Mouse (Mus musculus) midbrain, embryonic 11.5 days (tissue): ENCODE results near the gene Dnmt3l. TPM values are rescaled to one million over a fixed set of nuclear protein-coding genes. Genes with fewer than 3 reads are reported as not detected.
A peak's percentile ranks its signal among the peaks of the same experiment; 100 is the strongest.
"Not testable (repeated sequence)": the region's sequence is repeated elsewhere in the genome, so short reads cannot be mapped to it uniquely, and the experiment has no call there.

Experiments used
- ATAC-seq: fragments of 200-750 bp; cut with Nextera tagmentation; 2 replicates; pipeline ENCODE4 v1.8.0; 2017; ENCODE audit warnings: moderate TSS enrichment, moderate library complexity; ENCODE audit not compliant: low FRiP score
- DNase-seq: peaks from one replicate; pipeline ENCODE4 v3.0.0; 2015; ENCODE audit warnings: low spot score; ENCODE audit errors: missing footprints
- H3K27ac ChIP-seq: fragments of 300-500 bp; sonication (generic); 2 replicates; pipeline ENCODE4 v1.5.1; 2014; ENCODE audit warnings: low read depth, low read length
- H3K27me3 ChIP-seq: fragments of 300-500 bp; sonication (generic); 2 replicates; pipeline ENCODE4 v1.6.1; 2014; ENCODE audit warnings: mild to moderate bottlenecking, low read length, moderate library complexity, mixed read lengths; ENCODE audit not compliant: control insufficient read depth, insufficient read depth
- H3K36me3 ChIP-seq: fragments of 300-500 bp; sonication (generic); 2 replicates; pipeline ENCODE4 v1.6.1; 2014; ENCODE audit warnings: mild to moderate bottlenecking, low read length, moderate library complexity, mixed read lengths; ENCODE audit not compliant: control insufficient read depth, insufficient read depth
- H3K4me1 ChIP-seq: fragments of 300-500 bp; sonication (generic); 2 replicates; pipeline ENCODE4 v1.6.1; 2014; ENCODE audit warnings: low read length; ENCODE audit not compliant: control insufficient read depth, insufficient read depth
- H3K4me2 ChIP-seq: fragments of 300-500 bp; sonication (generic); 2 replicates; pipeline ENCODE4 v1.6.1; 2014; ENCODE audit warnings: mild to moderate bottlenecking, moderate library complexity
- H3K4me3 ChIP-seq: fragments of 300-500 bp; sonication (generic); 2 replicates; pipeline ENCODE4 v1.5.1; 2014; ENCODE audit warnings: low read depth, low read length
- H3K9ac ChIP-seq: fragments of 300-500 bp; sonication (generic); 2 replicates; pipeline ENCODE4 v1.6.1; 2014; ENCODE audit warnings: low read length
- H3K9me3 ChIP-seq: fragments of 300-500 bp; sonication (generic); 2 replicates; pipeline ENCODE4 v1.6.1; 2016; ENCODE audit warnings: low read length; ENCODE audit not compliant: control insufficient read depth
- WGBS: fragments of 180-500 bp; shearing (Covaris S2); extraction: QIAGEN DNeasy Blood & Tissue Kit; methylation state at CpG from one replicate; pipeline ENCODE4 v1.1.7; 2014; 5-methylcytosine and 5-hydroxymethylcytosine counted together
- polyA plus RNA-seq: library from polyadenylated mRNA; unstranded; fragments of >200 nt; fragmentation: Nextera tagmentation; extraction: Ambion mirVana; gene quantifications from 2 replicates; pipeline ENCODE4 v1.2.1, GENCODE M21; 2014

Gene Dnmt3l
- polyA plus RNA-seq, 1 experiment from 2014 or later = not detected

DNA sequence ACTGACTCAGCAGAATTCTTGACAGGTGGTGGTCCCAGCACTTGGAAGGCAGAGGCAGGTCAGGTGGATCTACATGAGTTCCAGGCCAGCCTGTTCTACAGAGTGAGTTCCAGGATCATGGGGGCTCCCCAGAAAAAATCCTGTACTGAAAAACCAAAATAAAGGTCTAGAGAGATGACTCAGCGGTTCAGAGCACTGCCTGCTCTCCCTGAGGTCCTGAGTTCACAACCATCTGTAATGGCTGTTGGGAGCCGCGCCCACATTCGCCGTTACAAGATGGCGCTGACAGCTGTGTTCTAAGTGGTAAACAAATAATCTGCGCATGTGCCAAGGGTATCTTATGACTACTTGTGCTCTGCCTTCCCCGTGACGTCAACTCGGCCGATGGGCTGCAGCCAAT is 21.8 kb upstream of the Dnmt3l start:
- H3K36me3 ChIP-seq, H3K9me3 ChIP-seq, ATAC-seq, H3K4me3 ChIP-seq, H3K9ac ChIP-seq, H3K27ac ChIP-seq, H3K27me3 ChIP-seq, H3K4me1 ChIP-seq, H3K4me2 ChIP-seq: not testable (repeated sequence)
- 99% methylated on average over 7 of the region's 11 CpGs for WGBS
- peak; percentile 12 for DNase-seq

DNA sequence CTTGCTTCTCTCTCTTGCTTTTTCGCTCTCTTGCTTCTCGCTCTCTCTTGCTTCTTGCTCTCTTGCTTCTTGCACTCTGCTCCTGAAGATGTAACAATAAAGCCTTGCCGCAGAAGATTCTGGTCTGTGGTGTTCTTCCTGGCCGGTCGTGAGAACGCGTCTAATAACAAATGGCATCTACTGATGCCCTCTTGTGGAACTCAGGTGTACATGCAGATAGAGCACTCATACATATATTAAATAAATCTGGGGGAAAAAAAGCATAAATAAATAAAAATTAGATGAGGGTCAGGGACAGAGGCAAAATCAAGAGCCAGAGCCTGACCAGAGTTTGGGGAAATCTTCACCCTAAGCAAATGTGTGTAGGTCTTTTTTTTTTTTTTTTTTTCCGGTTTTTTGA is 16.3 kb upstream of the Dnmt3l start:
- ATAC-seq = not testable (repeated sequence)
- peak; percentile 26 for DNase-seq
- WGBS = 90% methylated on average over 6 of the region's 8 CpGs

DNA sequence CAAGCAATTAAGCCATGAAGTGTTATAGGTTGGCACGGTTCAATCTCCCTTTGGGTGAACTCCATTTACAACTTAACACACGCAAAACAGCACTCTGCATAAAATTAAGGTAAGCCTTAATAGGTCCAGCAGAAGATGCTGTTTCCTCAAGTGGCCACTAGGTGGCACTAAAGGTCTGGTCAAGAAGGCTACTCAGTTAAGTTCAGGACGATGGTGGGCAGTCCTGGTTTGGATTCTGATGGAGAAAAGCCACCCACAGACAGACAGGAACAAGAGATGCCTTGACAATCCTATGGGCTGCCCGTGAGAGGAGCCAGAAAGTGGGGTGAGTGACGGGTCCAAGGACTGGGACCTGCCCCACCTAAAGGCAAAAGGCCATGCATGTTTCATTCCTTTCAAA is 13.6 kb upstream of the Dnmt3l start:
- H3K4me2 ChIP-seq = no peak overlapping the region
- H3K4me1 ChIP-seq = no peaks in the 10 kb centered on the region
- ATAC-seq = peak; percentile 66
- H3K9ac ChIP-seq = no peak overlapping the region
- WGBS = 6% methylated on average over 5 of the region's 5 CpGs
- no peaks in the 10 kb centered on the region for H3K9me3 ChIP-seq
- DNase-seq = peak; percentile 95
- H3K27me3 ChIP-seq = no peaks in the 10 kb centered on the region
- no peaks in the 10 kb centered on the region for H3K36me3 ChIP-seq
- H3K4me3 ChIP-seq = no peak overlapping the region
- H3K27ac ChIP-seq = no peak overlapping the region

More for the DNA sequence above, 16.3 kb upstream of the Dnmt3l start:
- H3K4me2 ChIP-seq, H3K27ac ChIP-seq, H3K4me1 ChIP-seq, H3K4me3 ChIP-seq, H3K36me3 ChIP-seq, H3K27me3 ChIP-seq, H3K9me3 ChIP-seq, H3K9ac ChIP-seq: not testable (repeated sequence)

DNA sequence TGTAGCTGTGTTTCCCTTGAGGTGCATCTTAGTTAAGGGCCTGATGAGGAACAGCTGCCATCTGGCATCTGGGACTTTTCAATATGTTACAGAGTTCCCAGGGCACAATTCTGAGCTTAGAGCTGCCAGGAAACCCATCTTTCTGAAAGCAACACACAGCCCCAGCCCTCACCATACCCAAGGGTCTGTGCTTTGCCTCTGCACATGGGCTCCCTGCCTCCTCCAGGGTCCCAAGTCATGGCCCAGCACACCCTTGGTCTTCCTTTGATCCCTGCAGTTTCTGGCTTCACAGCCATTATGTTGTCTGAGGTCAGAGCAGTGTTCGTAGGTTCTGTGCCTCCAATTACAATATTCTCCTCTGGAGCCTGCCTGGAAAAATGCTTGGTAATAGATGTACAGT is 12.7 kb upstream of the Dnmt3l start:
- Histone ChIP-seq H3K36me3 (no peaks in the 10 kb centered on the region), H3K4me2 (no peak overlapping the region), H3K4me1 (no peaks in the 10 kb centered on the region), H3K4me3 (no peak overlapping the region), H3K27ac (no peak overlapping the region), H3K9me3 (no peaks in the 10 kb centered on the region), H3K9ac (no peak overlapping the region), H3K27me3 (no peaks in the 10 kb centered on the region)
- 85% methylated on average over 1 of the region's 1 CpGs for WGBS
- ATAC-seq (no peak), DNase-seq (no peak)

DNA sequence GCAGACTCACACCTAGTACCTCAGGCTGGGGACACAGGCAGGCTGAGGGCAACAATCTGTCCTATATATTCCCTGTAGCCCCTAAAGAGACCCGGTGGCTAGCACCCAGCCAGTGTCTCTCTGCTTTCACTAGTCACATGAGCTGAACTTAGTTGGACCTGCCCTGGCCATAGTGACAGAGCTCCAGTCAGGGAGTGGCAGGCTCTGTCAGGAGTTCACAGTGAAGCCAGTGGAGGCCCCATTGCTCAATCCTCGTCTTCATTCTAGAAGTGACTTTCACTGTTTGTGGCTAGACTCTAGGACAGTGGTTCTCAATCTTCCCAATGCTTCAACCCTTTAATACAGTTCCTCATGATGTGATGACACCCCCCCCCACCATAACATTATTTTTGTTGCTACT is 9.8 kb upstream of the Dnmt3l start:
- no peaks in the 10 kb centered on the region for H3K36me3 ChIP-seq
- no peaks in the 10 kb centered on the region for H3K4me1 ChIP-seq
- H3K4me3 ChIP-seq = no peak overlapping the region
- no peak overlapping the region for H3K27ac ChIP-seq
- H3K4me2 ChIP-seq = no peak overlapping the region
- ATAC-seq (no peak), DNase-seq (peak; percentile 35)
- no peak overlapping the region for H3K9ac ChIP-seq
- 92% methylated on average over 2 of the region's 2 CpGs for WGBS
- no peaks in the 10 kb centered on the region for H3K27me3 ChIP-seq
- no peaks in the 10 kb centered on the region for H3K9me3 ChIP-seq

DNA sequence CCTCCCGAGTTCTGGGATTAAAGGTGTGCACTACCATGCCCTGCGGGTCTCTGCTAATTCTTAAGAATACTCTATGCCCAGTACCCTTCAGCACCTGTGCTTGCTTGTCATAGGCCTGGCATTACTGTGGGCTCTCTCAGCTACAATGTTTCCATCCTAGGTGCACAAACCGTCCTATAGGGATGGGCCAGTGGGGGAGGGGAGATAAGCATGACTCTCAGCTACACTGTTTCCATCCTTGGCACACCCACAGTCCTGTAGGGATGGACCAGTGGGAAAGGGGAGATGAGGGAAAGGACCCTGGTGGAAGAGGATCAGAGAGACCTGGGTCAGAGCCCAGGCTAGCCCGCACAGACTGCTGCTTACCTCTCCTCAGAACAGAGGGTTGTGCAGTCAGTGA is 4.6 kb upstream of the Dnmt3l start:
- Histone ChIP-seq H3K9me3 (no peaks in the 10 kb centered on the region), H3K27me3 (no peaks in the 10 kb centered on the region), H3K27ac (no peak overlapping the region), H3K9ac (no peak overlapping the region), H3K4me1 (no peaks in the 10 kb centered on the region), H3K36me3 (no peaks in the 10 kb centered on the region), H3K4me2 (no peak overlapping the region), H3K4me3 (no peak overlapping the region)
- 83% methylated on average over 4 of the region's 4 CpGs for WGBS
- ATAC-seq = no peak
- DNase-seq = peak; percentile 31

DNA sequence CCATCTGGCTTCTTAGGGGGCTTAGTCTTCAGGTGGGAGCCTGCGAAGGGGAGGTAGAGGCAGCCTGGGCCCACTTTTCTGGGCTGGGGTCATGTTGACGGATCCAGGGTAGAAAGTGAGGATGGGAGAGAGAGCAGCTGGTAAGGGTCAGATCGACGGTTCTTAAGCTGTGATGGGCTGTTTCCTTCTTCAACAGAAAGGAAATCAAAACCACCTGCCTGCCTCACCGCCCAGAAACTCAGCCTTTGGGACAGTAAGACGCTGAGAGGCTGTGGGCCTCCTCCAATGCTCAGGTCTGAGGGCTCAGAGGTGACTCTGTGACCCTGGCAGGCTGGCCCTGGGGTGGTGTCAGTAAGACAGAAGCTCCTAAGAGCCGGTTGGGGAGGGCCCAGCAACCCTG is 349 bp downstream of the Dnmt3l start:
- Histone ChIP-seq H3K9ac (no peak overlapping the region), H3K27ac (no peak overlapping the region), H3K36me3 (no peaks in the 10 kb centered on the region), H3K4me2 (no peak overlapping the region), H3K9me3 (no peaks in the 10 kb centered on the region), H3K4me3 (no peak overlapping the region), H3K4me1 (no peaks in the 10 kb centered on the region), H3K27me3 (no peaks in the 10 kb centered on the region)
- DNase-seq (peak; percentile 71), ATAC-seq (no peak)
- 69% methylated on average over 7 of the region's 7 CpGs for WGBS

DNA sequence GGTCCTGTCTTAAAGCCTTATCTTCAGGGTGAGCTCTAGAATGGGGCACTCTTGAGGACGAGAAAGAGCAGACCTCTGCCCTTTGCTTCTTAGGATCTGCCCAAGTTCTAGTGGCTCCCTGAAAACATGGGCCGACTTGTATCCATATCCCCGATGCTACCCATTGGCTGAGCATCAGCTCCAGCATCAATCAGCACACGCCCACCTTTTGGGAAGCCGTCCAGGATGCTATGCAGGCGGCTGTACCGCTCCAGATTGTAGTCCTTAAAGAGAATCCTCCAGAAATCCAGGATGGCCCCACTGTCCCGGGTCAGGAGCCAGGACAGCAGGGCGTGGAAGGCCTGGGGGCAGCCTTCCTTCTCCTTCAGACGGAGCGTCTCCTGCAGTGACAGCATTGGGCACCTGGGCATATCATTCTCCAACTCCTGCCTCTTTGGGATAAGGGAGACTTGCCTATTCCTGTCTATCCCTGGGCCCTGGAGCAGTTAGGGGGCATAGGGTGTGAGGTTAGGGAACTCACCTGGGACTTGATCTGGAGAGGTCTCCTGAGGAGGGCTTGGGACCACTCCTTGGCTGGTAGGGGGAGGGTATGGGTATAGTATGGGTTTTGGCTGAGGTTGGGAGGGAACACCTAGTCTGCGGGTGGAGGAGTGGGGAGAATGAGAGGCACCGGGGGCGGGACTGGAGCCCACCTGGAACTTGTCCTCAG is 1.1 kb downstream of the Dnmt3l start:
- Histone ChIP-seq H3K36me3 (no peaks in the 10 kb centered on the region), H3K4me1 (no peaks in the 10 kb centered on the region), H3K4me2 (peak overlapping the region; percentile 44), H3K27me3 (no peaks in the 10 kb centered on the region), H3K27ac (no peak overlapping the region), H3K9me3 (no peaks in the 10 kb centered on the region), H3K4me3 (peak overlapping the region; percentile 17; the same call in 1 of the 2 replicates), H3K9ac (peak overlapping the region; percentile 34)
- WGBS = 61% methylated on average over 14 of the region's 14 CpGs
- peak; percentile 67 for DNase-seq
- peak; percentile 3 for ATAC-seq

DNA sequence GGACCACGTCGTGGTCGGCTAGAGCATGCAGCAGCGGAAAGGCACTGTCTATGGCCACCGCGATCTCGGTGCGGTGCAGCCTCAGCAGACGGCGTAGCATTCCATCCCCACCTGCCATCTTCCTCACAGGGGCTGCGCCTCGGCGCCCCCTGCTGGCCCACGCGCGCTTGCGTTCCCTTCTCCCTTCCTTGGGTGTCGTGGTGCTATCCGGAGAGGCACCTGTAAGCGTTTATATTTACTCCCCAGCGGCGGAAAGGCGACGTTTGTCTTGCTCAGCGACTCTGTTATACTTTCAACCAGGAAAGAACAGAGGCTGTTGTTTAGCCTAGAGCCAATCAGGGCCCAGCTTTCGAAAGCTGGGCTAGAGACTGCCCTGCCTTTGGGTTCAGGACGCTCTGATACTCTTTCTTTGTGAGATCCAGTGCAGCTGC is 1.7 kb downstream of the Dnmt3l start, which contains the start of gene Aire:
TSS of gene Aire (minus strand) at position 205 of the 431 bp plus-strand sequence.
- Histone ChIP-seq H3K27ac (no peak within 1 kb of the TSS), H3K9ac (peak within 1 kb of the TSS; percentile 34)

More for the DNA sequence above, 1.7 kb downstream of the Dnmt3l start, which contains the start of gene Aire:
- DNase-seq (peak; percentile 96), ATAC-seq (peak; percentile 79)
- WGBS = 2% methylated on average over 26 of the region's 27 CpGs
- Histone ChIP-seq H3K9me3 (no peaks in the 10 kb centered on the region), H3K4me1 (no peaks in the 10 kb centered on the region), H3K36me3 (no peaks in the 10 kb centered on the region), H3K4me2 (peak within 1 kb of the TSS; percentile 44), H3K27me3 (no peaks in the 10 kb centered on the region), H3K4me3 (peak within 1 kb of the TSS; percentile 17; the same call in 1 of the 2 replicates)
